15 mouse cellular contexts compared by ENCODE assay signal in genomic region chr3:107431268-107431667, GRCm38 (mm10). TPM values are rescaled to one million over a fixed set of nuclear protein-coding genes. Genes with fewer than 3 reads are reported as not detected.
DNase-seq lines count a peak whose midpoint lies in the region; ATAC-seq and TF ChIP-seq lines count a peak whose summit lies in the region.
"Had no signal": no experiment of that assay in that cellular context is flagged by ENCODE, and none has a peak within 500 bp of the region (broad histone marks: within the 10 kb centered on the region; RNA-seq: fewer than 3 reads in every experiment).

No protein-coding gene starts in this region.

- H3K9ac ChIP-seq in lung, embryonic 14.5 days = no peak overlapping the region
- H3K9ac ChIP-seq in forebrain, embryonic 14.5 days (ENCODE audit: low read length) = no peak overlapping the region
- no peak overlapping the region for H3K9ac ChIP-seq in hindbrain, embryonic 13.5 days
- no peak overlapping the region for H3K9ac ChIP-seq in midbrain, postnatal 0 days (replicated peaks; ENCODE audit: low read length, poor library complexity, severe bottlenecking)
- H3K9ac ChIP-seq: heart, embryonic 12.5 days; liver, embryonic 14.5 days had no signal

- no peak for TF ChIP-seq CTCF in lung, embryonic 14.5 days (IDR thresholded peaks at IDR 0.05; ENCODE audit: low read depth)
- no peak for TF ChIP-seq CTCF in midbrain, postnatal 0 days (IDR thresholded peaks at IDR 0.05)

- H3K27ac ChIP-seq in lung, embryonic 14.5 days (ENCODE audit: low read depth) = no peak overlapping the region
- 0 out of 2 replicates have a peak overlapping the region, but pooled peaks have one; percentile 5 for H3K27ac ChIP-seq in forebrain, embryonic 14.5 days (ENCODE audit: low read depth, low read length)
- peak overlapping the region; percentile 23; the same call in 1 of the 2 replicates for H3K27ac ChIP-seq in hindbrain, embryonic 13.5 days
- peak overlapping the region; percentile 51; the same call in 1 of the 2 replicates for H3K27ac ChIP-seq in midbrain, postnatal 0 days (ENCODE audit: low read depth, low read length)
- H3K27ac ChIP-seq: liver, embryonic 14.5 days had no signal

- 0% methylated on average over 1 of the region's 1 CpGs for WGBS in lung, embryonic 14.5 days
- WGBS in forebrain, embryonic 14.5 days = 14% methylated on average over 1 of the region's 1 CpGs
- 9% methylated on average over 1 of the region's 1 CpGs for WGBS in hindbrain, embryonic 13.5 days
- WGBS in midbrain, postnatal 0 days = 0% methylated on average over 1 of the region's 1 CpGs

- no peak overlapping the region for H3K4me3 ChIP-seq in lung, embryonic 14.5 days (ENCODE audit: low read depth, low read length)
- H3K4me3 ChIP-seq in forebrain, embryonic 14.5 days (ENCODE audit: low read depth, low read length) = no peak overlapping the region
- H3K4me3 ChIP-seq in hindbrain, embryonic 13.5 days = no peak overlapping the region
- no peak overlapping the region for H3K4me3 ChIP-seq in midbrain, postnatal 0 days (ENCODE audit: low read depth, low read length)
- H3K4me3 ChIP-seq: heart, embryonic 12.5 days; myocyte had no signal

- H3K36me3 ChIP-seq in lung, embryonic 14.5 days (ENCODE audit: insufficient read depth) = no peaks in the 10 kb centered on the region
- no peaks in the 10 kb centered on the region for H3K36me3 ChIP-seq in forebrain, embryonic 14.5 days (ENCODE audit: control insufficient read depth, insufficient read depth, low read length)
- H3K36me3 ChIP-seq in hindbrain, embryonic 13.5 days = no peaks in the 10 kb centered on the region
- no peaks in the 10 kb centered on the region for H3K36me3 ChIP-seq in midbrain, postnatal 0 days (ENCODE audit: insufficient read depth, low read length)
- H3K36me3 ChIP-seq: heart, embryonic 12.5 days had no signal

- H3K9me3 ChIP-seq in lung, embryonic 14.5 days (ENCODE audit: low read depth, low read length) = no peaks in the 10 kb centered on the region
- H3K9me3 ChIP-seq in forebrain, embryonic 14.5 days (replicated peaks; ENCODE audit: control insufficient read depth, low read length) = no peaks in the 10 kb centered on the region
- no peaks in the 10 kb centered on the region for H3K9me3 ChIP-seq in hindbrain, embryonic 13.5 days
- no peaks in the 10 kb centered on the region for H3K9me3 ChIP-seq in midbrain, postnatal 0 days (ENCODE audit: low read length)
- H3K9me3 ChIP-seq: heart, embryonic 12.5 days had no signal

- no peaks in the 10 kb centered on the region for H3K4me1 ChIP-seq in lung, embryonic 14.5 days (ENCODE audit: insufficient read depth)
- H3K4me1 ChIP-seq in forebrain, embryonic 14.5 days (ENCODE audit: control insufficient read depth, insufficient read depth, low read length) = peaks cover 5% of the 10 kb centered on the region; the same call in 1 of the 2 replicates
- peaks cover 26% of the 10 kb centered on the region for H3K4me1 ChIP-seq in hindbrain, embryonic 13.5 days (replicated peaks)
- H3K4me1 ChIP-seq in midbrain, postnatal 0 days (ENCODE audit: insufficient read depth, low read length) = peaks cover 11% of the 10 kb centered on the region

- no peaks in the 10 kb centered on the region for H3K27me3 ChIP-seq in lung, embryonic 14.5 days (ENCODE audit: insufficient read depth, low read length)
- no peaks in the 10 kb centered on the region for H3K27me3 ChIP-seq in forebrain, embryonic 14.5 days (replicated peaks; ENCODE audit: control insufficient read depth, insufficient read depth, low read length)
- 0 out of 2 replicates have a peak, but pooled peaks cover 5% of the 10 kb centered on the region for H3K27me3 ChIP-seq in hindbrain, embryonic 13.5 days
- no peaks in the 10 kb centered on the region for H3K27me3 ChIP-seq in midbrain, postnatal 0 days (ENCODE audit: insufficient read depth, low read length)

- peak; percentile 52; the same call in 1 of the 2 replicates for ATAC-seq in lung, embryonic 14.5 days (ENCODE audit: insufficient read depth)
- ATAC-seq in forebrain, embryonic 14.5 days = peak; percentile 92
- peak; percentile 67 for ATAC-seq in hindbrain, embryonic 13.5 days (ENCODE audit: low FRiP score)
- ATAC-seq in midbrain, postnatal 0 days (ENCODE audit: low FRiP score) = 0 out of 2 replicates have a peak, but pooled peaks have one; percentile 38
- ATAC-seq: activated CD4-positive, CD25-positive, alpha-beta regulatory T cell, adult 4 months; intestine, embryonic 16.5 days had no signal

- DNase-seq in lung, embryonic 14.5 days = peak; percentile 52
- DNase-seq in lung, postnatal 36 days = no peak
- DNase-seq in forebrain, embryonic 14.5 days (ENCODE audit: low spot score) = peak; percentile 79
- DNase-seq in midbrain, postnatal 0 days (ENCODE audit: low spot score) = peak; percentile 83
- DNase-seq in spleen, postnatal 14 days (ENCODE audit: low spot score in 2 of 2) = no peak
- no peak for DNase-seq in adrenal gland, postnatal 10 days
- DNase-seq: layer of hippocampus, adult 9-11 months; right cerebral cortex, postnatal 25 days; thymus, adult 18-20 months had no signal

- no peak overlapping the region for H3K4me2 ChIP-seq in lung, embryonic 14.5 days
- no peak overlapping the region for H3K4me2 ChIP-seq in forebrain, embryonic 14.5 days (ENCODE audit: low read length)
- H3K4me2 ChIP-seq in hindbrain, embryonic 13.5 days = no peak overlapping the region
- no peak overlapping the region for H3K4me2 ChIP-seq in midbrain, postnatal 0 days (ENCODE audit: low read depth, low read length, poor library complexity, severe bottlenecking)
- H3K4me2 ChIP-seq: heart, embryonic 12.5 days had no signal

RNA-seq across cellular contexts. Expression of gene Kcnc4, which starts 28.1 kb away (rescaled TPM):
- polyA plus RNA-seq in lung, embryonic 14.5 days (2014; fragmentation: Nextera tagmentation; extraction: Ambion mirVana) = 0.07 and 0.18 TPM in 2 replicates
- 1.4 and 1.8 TPM in 2 replicates for polyA plus RNA-seq in forebrain, embryonic 14.5 days (2014; fragmentation: Nextera tagmentation; extraction: Ambion mirVana)
- 2.1 and 2.3 TPM in 2 replicates for polyA plus RNA-seq in hindbrain, embryonic 13.5 days (2015; fragmentation: Nextera tagmentation; extraction: Ambion mirVana)
- total RNA-seq in midbrain, postnatal 0 days (2014; rRNA removed) = 41.3 and 46.8 TPM in 2 replicates
- 16.0 and 17.2 TPM in 2 replicates for polyA plus RNA-seq in midbrain, postnatal 0 days (2015; fragmentation: Nextera tagmentation; extraction: Ambion mirVana)
- total RNA-seq in adrenal gland, postnatal 10 days (2021) = 10 to 100 TPM in 1 of 2 experiments, 1 to 10 TPM in 1; 7.7 to 10.5 TPM
- polyA plus RNA-seq: activated CD4-positive, CD25-positive, alpha-beta regulatory T cell, adult 4 months; intestine, embryonic 16.5 days; liver, embryonic 14.5 days; myocyte had no signal

Comparison
In these comparisons a context has a peak if more than half of its experiments do, and no peak if none do; other contexts are left out.
1. DNase-seq: peak in lung, embryonic 14.5 days (single experiment), forebrain, embryonic 14.5 days (single experiment) and midbrain, postnatal 0 days (single experiment); none in lung, postnatal 36 days (single experiment), spleen, postnatal 14 days (0 of 2) and adrenal gland, postnatal 10 days (single experiment).
2. ATAC-seq: peak in every context shown above with its lines; median percentile 92 in forebrain, embryonic 14.5 days; 67 in hindbrain, embryonic 13.5 days; 52 in lung, embryonic 14.5 days; 38 in midbrain, postnatal 0 days.